Mouse (Mus musculus): Measurements from ENCODE around the gene Lst1.

Lst1 gene

GRCm38 (mm10) chr17:35156461-35157200 is 31.6 kb downstream of the Lst1 start:
- no peak for DNase-seq

DNA sequence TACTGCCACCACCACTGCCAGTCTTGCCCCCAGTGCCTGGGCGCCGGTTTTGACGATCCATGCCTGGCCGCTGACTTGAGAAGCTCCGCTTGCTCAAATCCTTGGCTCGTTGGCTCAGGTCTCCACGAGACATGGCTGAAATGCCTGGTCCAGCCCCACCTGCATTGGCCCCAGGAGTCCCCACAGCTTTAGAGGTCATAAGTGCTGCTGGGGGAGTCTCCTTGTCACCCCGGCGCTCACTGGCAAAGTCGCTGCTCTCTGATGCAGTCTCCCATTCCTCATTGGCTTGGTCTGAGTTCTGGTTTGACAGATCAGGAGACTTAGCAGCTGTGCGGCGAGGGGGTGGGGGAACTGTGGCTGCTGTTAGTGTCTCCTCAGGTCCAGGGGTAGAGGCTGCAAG is 32.8 kb downstream of the Lst1 start:
- DNase-seq: no peak

- DNase-seq: no peak
These were observed 33.6 kb downstream of the Lst1 start for GRCm38 (mm10) chr17:35154616-35155015.

DNA sequence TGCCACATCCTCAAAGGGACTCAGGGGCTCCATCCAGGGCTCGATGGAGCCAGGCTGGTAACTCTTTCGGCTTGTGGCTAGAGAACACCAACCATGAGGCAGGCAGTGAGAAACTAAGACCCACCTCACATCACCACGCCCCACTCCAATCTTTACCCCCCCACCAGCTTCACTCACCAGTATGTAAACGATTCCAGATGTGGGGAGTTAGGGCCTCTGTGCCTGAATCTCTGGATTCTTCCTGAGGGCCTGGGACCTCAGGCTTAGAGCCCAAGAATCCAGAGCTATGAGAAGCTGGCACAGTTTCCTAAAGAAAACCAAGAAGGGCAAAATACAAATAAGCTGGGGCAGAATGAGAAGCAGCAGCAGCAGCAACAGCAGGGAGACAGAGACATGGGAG is 34.3 kb downstream of the Lst1 start:
- no peak for DNase-seq

GRCm38 (mm10) chr17:35153077-35153476 is 35.2 kb downstream of the Lst1 start:
- DNase-seq: no peak

- peak; percentile 50 for DNase-seq
These were observed 36.1 kb downstream of the Lst1 start for GRCm38 (mm10) chr17:35152121-35152520.

DNA sequence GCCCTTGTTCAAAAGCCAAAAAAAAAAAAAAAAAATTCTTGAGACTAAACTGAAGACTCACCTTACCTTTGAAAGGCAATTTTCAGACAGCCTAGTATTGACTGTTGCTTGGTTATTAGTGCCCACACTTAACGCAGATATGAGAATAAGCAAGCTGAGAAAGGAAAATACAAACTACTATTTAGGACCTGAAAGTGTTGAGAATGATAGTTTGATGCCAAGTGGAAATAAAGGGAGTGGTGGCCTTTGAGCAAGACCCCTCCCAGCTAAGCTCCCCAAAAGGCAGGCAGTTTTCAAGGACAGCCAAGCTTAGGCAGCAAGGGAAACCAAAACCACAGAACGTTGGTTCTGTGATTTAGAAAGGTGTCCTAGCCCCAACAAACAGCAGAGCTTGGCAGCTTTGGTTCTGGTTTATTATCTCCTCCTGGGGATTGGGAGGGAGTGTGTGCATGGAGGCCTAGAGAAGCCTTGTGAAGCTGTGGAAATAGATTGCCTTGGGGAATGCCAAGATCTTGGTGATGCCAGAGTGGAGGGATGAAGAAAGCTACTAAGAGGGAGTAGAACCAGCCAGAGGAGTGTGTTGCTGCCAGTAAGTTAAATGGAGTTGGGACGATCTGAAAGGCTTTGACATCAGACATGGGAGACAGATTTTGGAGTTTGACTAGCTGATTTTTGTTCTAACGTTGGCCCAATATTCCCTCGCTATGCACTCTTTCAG is 40.2 kb downstream of the Lst1 start:
- no peak for DNase-seq

GRCm38 (mm10) chr17:35147348-35147747 is 40.9 kb downstream of the Lst1 start:
- DNase-seq: no peak

DNA sequence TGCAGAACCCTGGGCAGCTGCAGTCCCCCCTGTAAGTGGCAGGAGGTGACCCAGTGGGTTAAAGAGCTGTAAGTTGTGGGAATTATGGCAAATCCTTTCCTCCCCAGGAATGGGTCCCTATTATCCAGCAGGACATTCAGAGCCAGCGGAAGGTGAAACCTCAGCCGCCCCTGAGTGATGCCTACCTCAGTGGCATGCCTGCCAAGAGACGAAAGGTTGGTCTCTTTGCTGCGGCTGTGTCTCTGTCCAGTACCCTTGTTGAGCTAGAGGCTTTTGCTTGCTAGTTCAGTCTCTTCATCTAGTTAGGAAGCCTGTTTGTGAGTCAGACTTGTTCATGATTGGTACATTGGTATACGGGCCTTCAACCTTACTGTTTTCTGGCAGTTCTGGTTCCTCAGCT is 42.1 kb downstream of the Lst1 start:
- DNase-seq: no peak

- DNase-seq: no peak
These were observed 46.3 kb downstream of the Lst1 start for GRCm38 (mm10) chr17:35141971-35142370.

DNA sequence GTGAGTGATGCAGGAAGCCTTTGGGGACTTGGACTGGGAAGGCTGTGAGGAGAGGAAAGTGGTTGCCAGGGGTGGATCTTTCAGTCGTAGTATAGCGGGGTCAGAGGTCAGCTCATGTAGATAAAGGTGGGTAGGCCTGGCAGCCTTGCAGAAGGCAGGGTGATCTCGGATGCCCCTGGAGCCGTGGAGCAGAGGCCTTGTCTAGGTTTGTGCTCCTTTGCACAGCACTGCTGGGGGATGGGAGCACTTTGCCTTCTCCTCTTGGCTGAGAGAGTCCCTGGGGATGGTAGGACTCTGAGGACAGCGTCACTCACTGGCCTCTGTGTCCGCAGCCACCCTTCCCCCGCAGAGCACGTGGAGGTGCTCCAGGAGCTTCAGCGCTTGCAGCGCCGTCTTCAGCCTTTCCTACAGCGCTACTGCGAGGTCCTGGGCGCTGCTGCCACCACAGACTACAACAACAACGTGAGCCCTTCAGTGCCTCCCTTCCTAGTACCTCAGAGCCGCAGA is 47.7 kb downstream of the Lst1 start:
- no peak for DNase-seq

DNA sequence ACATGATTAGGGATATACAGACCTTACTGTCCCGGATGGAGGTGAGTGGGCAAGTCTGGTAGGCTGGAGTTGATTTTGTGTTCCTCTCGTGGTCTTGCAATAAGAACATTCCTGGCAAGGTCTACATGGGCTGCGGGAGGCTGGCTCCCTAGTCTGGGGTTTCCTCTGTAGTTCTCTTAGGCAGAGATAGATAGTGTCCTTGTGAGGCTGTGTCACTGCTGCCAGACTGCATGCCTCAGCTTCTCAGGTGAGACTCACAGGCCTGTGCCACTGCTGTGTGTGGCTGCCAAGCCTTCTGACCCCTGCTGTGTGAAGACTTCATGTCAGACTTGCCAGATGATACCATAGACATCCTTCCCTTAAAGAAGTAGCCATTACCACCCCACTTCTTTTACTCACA is 49.0 kb downstream of the Lst1 start:
- DNase-seq: no peak

GRCm38 (mm10) chr17:35135591-35136320 is 52.5 kb downstream of the Lst1 start:
- no peak for DNase-seq

Measured in kidney, adult 11 months (tissue).